8 mouse cellular contexts compared by ENCODE assay signal in the genomic region with DNA sequence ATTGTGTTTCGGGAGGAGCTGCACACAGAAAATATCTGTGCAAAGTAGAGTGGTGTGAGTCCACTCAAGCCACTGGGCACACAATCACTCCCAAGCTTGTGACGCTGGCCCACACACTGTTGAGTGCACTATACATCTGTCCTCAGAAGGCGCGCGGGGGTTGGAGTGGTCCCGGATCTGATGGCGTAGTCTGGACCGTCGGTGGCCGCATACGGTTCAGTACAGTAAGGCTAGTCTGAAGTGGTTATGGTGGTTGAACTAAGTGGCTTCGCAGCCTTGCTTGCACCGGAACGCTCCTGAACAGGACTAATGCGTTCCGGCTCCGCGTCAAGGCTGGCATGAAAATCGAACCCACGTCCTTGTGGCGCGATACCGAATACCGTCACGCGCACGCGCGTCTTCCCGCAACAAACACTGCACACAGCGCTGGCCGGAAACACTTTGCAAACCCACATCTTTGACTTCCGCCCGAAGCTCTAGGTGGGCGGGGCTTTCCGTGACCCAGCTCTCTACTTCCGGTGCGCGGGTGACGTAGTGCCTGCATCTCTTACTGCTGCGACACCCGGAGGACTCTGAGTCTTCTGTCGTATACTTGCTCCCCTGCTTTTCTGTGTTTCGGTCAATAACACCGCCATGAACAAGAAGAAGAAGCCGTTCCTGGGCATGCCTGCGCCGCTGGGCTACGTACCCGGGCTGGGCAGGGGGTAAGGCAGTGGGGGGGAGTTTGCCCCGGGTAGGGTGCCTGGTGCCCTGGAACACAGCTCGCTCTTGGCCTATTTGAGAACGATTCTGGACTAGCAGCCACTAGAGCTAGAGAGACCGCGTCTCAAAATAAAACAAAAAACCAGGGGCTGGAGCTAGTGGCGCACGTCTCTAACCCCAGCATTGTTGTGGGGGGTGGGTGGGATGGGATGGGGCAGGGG. TPM values are rescaled to one million over a fixed set of nuclear protein-coding genes. Genes with fewer than 3 reads are reported as not detected.
A peak's percentile ranks its signal among the peaks of the same experiment; 100 is the strongest.
DNase-seq lines count a peak whose midpoint lies in the region; ATAC-seq lines count a peak whose summit lies in the region.

No protein-coding gene starts in this region.

- H3K4me2 ChIP-seq in intestine, embryonic 14.5 days (ENCODE audit: low read length): peak overlapping the region; percentile 90

- no peaks in the 10 kb centered on the region for H3K9me3 ChIP-seq in intestine, embryonic 14.5 days (ENCODE audit: control insufficient read depth, low read length)

- H3K9ac ChIP-seq in intestine, embryonic 14.5 days (ENCODE audit: low read length): peak overlapping the region; percentile 87

- 2% methylated on average over 57 of the region's 57 CpGs for WGBS in intestine, embryonic 14.5 days

- peak; percentile 91 for ATAC-seq in intestine, embryonic 14.5 days (replicated peaks; ENCODE audit: low FRiP score, low TSS enrichment, low read depth)

- peaks cover 23% of the 10 kb centered on the region for H3K4me1 ChIP-seq in intestine, embryonic 14.5 days (replicated peaks; ENCODE audit: control insufficient read depth, insufficient read depth, low read length)

- H3K4me3 ChIP-seq in intestine, embryonic 14.5 days (ENCODE audit: low read depth, low read length): peak overlapping the region; percentile 93

- H3K27me3 ChIP-seq in intestine, embryonic 14.5 days (replicated peaks; ENCODE audit: control insufficient read depth, insufficient read depth, low read length): peaks cover 4% of the 10 kb centered on the region; the same call in 1 of the 2 replicates

- intact Hi-C loops in gastrocnemius, postnatal 14 days (cut with DNase I; ENCODE audit: low total_unique reads): no loop called here
- intact Hi-C loops in left cerebral cortex, postnatal 14 days (cut with DNase I): no loop called here

- H3K36me3 ChIP-seq in intestine, embryonic 14.5 days (ENCODE audit: control insufficient read depth, insufficient read depth, low read length): no peaks in the 10 kb centered on the region

- DNase-seq in adipocyte (ENCODE audit: low spot score): peak; percentile 99
- peak; percentile 99 for DNase-seq in embryo, embryonic 10 days (ENCODE audit: low spot score)
- peak; percentile 96 for DNase-seq in gastrocnemius, postnatal 14 days
- peak; percentile 98 for DNase-seq in intestine, embryonic 14.5 days (ENCODE audit: low spot score)
- DNase-seq in left cerebral cortex, postnatal 14 days (ENCODE audit: low spot score in 2 of 2): peak; percentile 98 to 99
- DNase-seq in mesoderm, embryonic 11.5 days (ENCODE audit: low read depth, low spot score): peak; percentile 97
- peak; percentile 98 for DNase-seq in right cerebral cortex, postnatal 36 days (ENCODE audit: low spot score in 2 of 2)
- peak; percentile 94 for DNase-seq in yolk sac, embryonic 10.5 days (ENCODE audit: low spot score)

- H3K27ac ChIP-seq in intestine, embryonic 14.5 days (ENCODE audit: low read depth): peak overlapping the region; percentile 54

RNA-seq across cellular contexts. Expression of gene Samd10, which starts 2.1 kb away (rescaled TPM):
- under 1 TPM; 0.78 to 0.84 TPM for total RNA-seq in gastrocnemius, postnatal 14 days (2021)
- 25.4 and 26.4 TPM in 2 replicates for polyA plus RNA-seq in intestine, embryonic 14.5 days (2014; fragmentation: Nextera tagmentation; extraction: Ambion mirVana)
- 10 to 100 TPM; 20.2 to 22.0 TPM for total RNA-seq in left cerebral cortex, postnatal 14 days (2021)

RNA-seq across cellular contexts. Expression of gene Zfp512b, which starts 8.5 kb away (rescaled TPM):
- 10 to 100 TPM; 20.5 to 20.9 TPM for total RNA-seq in gastrocnemius, postnatal 14 days (2021)
- polyA plus RNA-seq in intestine, embryonic 14.5 days (2014; fragmentation: Nextera tagmentation; extraction: Ambion mirVana): 35.0 TPM in 2 replicates
- 100 to 1,000 TPM; 112 to 121 TPM for total RNA-seq in left cerebral cortex, postnatal 14 days (2021)

RNA-seq across cellular contexts. Expression of gene Prpf6, which starts 9.4 kb away (rescaled TPM):
- 10 to 100 TPM; 28.0 to 30.1 TPM for total RNA-seq in gastrocnemius, postnatal 14 days (2021)
- polyA plus RNA-seq in intestine, embryonic 14.5 days (2014; fragmentation: Nextera tagmentation; extraction: Ambion mirVana): 53.6 and 59.9 TPM in 2 replicates
- 10 to 100 TPM; 48.3 to 51.3 TPM for total RNA-seq in left cerebral cortex, postnatal 14 days (2021)

RNA-seq across cellular contexts. Expression of gene Uckl1, which starts 16.4 kb away (rescaled TPM):
- total RNA-seq in gastrocnemius, postnatal 14 days (2021): 10 to 100 TPM; 28.8 to 29.7 TPM
- 62.8 and 65.1 TPM in 2 replicates for polyA plus RNA-seq in intestine, embryonic 14.5 days (2014; fragmentation: Nextera tagmentation; extraction: Ambion mirVana)
- 10 to 100 TPM; 41.2 to 42.9 TPM for total RNA-seq in left cerebral cortex, postnatal 14 days (2021)

RNA-seq across cellular contexts. Expression of gene Gm29797, which starts 55.7 kb away (rescaled TPM):
- total RNA-seq in gastrocnemius, postnatal 14 days (2021): not detected
- polyA plus RNA-seq in intestine, embryonic 14.5 days (2014; fragmentation: Nextera tagmentation; extraction: Ambion mirVana): 1.2 and 2.5 TPM in 2 replicates
- total RNA-seq in left cerebral cortex, postnatal 14 days (2021): under 1 TPM in 1 of 2 experiments, not detected in 1; 0.78 TPM

Comparison
In these comparisons a context has a peak if more than half of its experiments do, and no peak if none do; other contexts are left out.
1. Peak in every context shown above with its lines: DNase-seq, ATAC-seq, H3K4me3 ChIP-seq and H3K27ac ChIP-seq.
2. RNA of gene Samd10, which starts 2.1 kb away (total RNA-seq): 20.2 to 22.0 TPM in left cerebral cortex, postnatal 14 days; 0.78 to 0.84 TPM in gastrocnemius, postnatal 14 days; every median in the first group is over 10 times any median in the second.
3. RNA of gene Zfp512b, which starts 8.5 kb away (total RNA-seq): 112 to 121 TPM in left cerebral cortex, postnatal 14 days; 20.5 to 20.9 TPM in gastrocnemius, postnatal 14 days; every median in the first group is over 4 times any median in the second.